Mouse (Mus musculus) kidney, postnatal 0 days (tissue): ENCODE measurements around the gene Naif1. TPM values are rescaled to one million over a fixed set of nuclear protein-coding genes. Genes with fewer than 3 reads are reported as not detected.

Experiments
- ATAC-seq: fragments of 200-750 bp; cut with Nextera tagmentation; replicated peaks from 2 replicates; pipeline ENCODE4 v1.8.0; 2017; ENCODE audit warnings: low read depth, moderate number of reproducible peaks, moderate TSS enrichment, moderate library complexity; ENCODE audit not compliant: low FRiP score
- DNase-seq: peaks from one replicate; pipeline ENCODE4 v3.0.0-alpha.2; 2016; ENCODE audit warnings: low spot score
- H3K27ac ChIP-seq: fragments of 300-500 bp; sonication (generic); 2 replicates; pipeline ENCODE4 v1.5.1; 2014; ENCODE audit warnings: mild to moderate bottlenecking
- H3K27me3 ChIP-seq: fragments of 300-500 bp; sonication (generic); 2 replicates; pipeline ENCODE4 v1.6.1; 2014; ENCODE audit warnings: low read length, mixed read lengths; ENCODE audit not compliant: insufficient read depth
- H3K36me3 ChIP-seq: fragments of 300-500 bp; sonication (generic); 2 replicates; pipeline ENCODE4 v1.6.1; 2014; ENCODE audit warnings: low read length, mixed read lengths; ENCODE audit not compliant: insufficient read depth
- H3K4me1 ChIP-seq: fragments of 300-500 bp; sonication (generic); replicated peaks from 2 replicates; pipeline ENCODE4 v1.6.1; 2014; ENCODE audit warnings: antibody characterized with exemption, low read length, mixed read lengths; ENCODE audit not compliant: insufficient read depth
- H3K4me2 ChIP-seq: fragments of 300-500 bp; sonication (generic); 2 replicates; pipeline ENCODE4 v1.6.1; 2014; ENCODE audit warnings: mild to moderate bottlenecking, low read length, moderate library complexity, mixed read lengths
- H3K4me3 ChIP-seq: fragments of 300-500 bp; sonication (generic); replicated peaks from 2 replicates; pipeline ENCODE4 v1.5.1; 2014; ENCODE audit warnings: low read depth, low read length
- H3K9ac ChIP-seq: fragments of 300-500 bp; sonication (generic); 2 replicates; pipeline ENCODE4 v1.6.1; 2014; ENCODE audit warnings: low read depth, low read length
- H3K9me3 ChIP-seq: fragments of 300-500 bp; sonication (generic); replicated peaks from 2 replicates; pipeline ENCODE4 v1.6.1; 2016; ENCODE audit warnings: low read length, inconsistent platforms, mixed read lengths
- CTCF ChIP-seq: IDR thresholded peaks from 2 replicates; pipeline ENCODE4 v1.5.1; 2016; ENCODE audit warnings: antibody characterized with exemption, low read depth, mild to moderate bottlenecking, moderate library complexity
- WGBS: fragments of 180-500 bp; shearing (Covaris S2); extraction: QIAGEN DNeasy Blood & Tissue Kit; methylation state at CpG from one replicate; pipeline ENCODE4 v1.1.7; 2014; 5-methylcytosine and 5-hydroxymethylcytosine counted together
- polyA plus RNA-seq: library from polyadenylated mRNA; unstranded; fragments of >200 nt; fragmentation: Nextera tagmentation; extraction: Ambion mirVana; gene quantifications from 2 replicates; pipeline ENCODE4 v1.2.1, GENCODE M21; 2015

Naif1 gene
- polyA plus RNA-seq, 1 experiment from 2014 or later: 4.7 TPM

DNA sequence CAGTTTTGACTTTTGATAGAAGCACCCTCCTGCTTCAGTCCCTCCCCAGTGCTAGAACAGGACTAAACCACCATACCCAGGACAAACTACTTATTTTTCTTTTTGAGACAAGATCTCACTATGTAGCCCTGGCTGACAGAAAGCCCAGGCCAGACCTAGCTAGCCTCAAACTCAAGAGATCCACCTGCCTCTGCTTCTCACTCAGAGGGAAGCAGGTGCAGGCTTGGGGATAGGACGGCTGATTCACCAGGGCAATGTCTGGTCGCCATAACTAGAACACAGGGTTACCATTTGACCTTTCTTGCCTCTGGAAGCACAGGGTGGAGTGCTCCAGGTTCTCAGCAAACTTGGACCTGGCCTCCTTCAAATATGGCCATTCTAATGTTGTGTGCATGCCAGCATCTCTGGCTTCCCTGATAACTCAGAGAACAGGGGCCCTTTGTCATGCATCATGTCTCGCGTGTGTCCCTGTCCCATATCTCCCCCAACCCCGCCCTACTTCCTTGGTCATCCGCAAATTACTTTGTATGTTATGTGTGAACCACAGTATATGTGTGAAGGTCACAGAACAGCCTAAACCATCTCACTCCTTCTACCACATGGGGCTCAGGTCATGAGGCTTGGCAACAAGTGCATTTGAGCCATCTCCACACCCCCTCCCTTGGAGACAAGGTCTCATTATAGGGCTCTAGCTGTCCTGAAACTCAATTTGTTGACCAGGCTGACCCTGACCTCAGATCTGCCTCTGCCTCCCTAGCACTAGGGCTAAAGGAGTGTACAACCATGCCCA is 37.3 kb upstream of the Naif1 start:
- Histone ChIP-seq H3K9ac (no peak overlapping the region), H3K9me3 (no peaks in the 10 kb centered on the region), H3K27ac (no peak overlapping the region), H3K27me3 (no peaks in the 10 kb centered on the region), H3K4me3 (no peak overlapping the region), H3K4me1 (0 out of 2 replicates have a peak, but pooled peaks cover 3% of the 10 kb centered on the region), H3K36me3 (peaks cover 34% of the 10 kb centered on the region), H3K4me2 (no peak overlapping the region)
- TF ChIP-seq CTCF: no peak
- no peak for ATAC-seq
- WGBS: 85% methylated on average over 6 of the region's 6 CpGs
- no peak for DNase-seq

DNA sequence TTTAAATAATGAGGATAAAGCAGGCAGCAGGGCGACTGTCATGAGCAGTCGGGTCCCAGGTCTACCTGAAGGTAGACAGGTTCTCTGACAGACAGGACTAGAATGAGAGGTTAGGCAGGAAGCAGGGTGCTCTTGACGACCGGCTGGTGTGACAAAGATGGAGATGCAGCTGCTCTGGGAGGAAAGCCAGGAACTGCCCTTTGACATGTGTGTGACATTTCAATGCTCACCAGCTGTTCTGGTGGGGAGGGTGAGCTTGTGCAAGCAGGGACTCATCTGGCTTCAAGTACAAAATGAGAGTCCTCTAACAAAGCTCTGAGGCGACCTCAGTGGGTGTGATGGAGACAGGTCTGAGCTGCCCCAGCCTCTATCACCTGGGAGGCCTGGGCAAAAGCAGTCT is 36.3 kb upstream of the Naif1 start:
- H3K27me3 ChIP-seq: no peaks in the 10 kb centered on the region
- peaks cover 4% of the 10 kb centered on the region; the same call in 1 of the 2 replicates for H3K4me1 ChIP-seq
- peak overlapping the region; percentile 13; the same call in 1 of the 2 replicates for H3K27ac ChIP-seq
- peaks cover 43% of the 10 kb centered on the region for H3K36me3 ChIP-seq
- DNase-seq (peak; percentile 42), ATAC-seq (no peak)
- H3K9me3 ChIP-seq: no peaks in the 10 kb centered on the region
- no peak overlapping the region for H3K4me2 ChIP-seq
- 33% methylated on average over 5 of the region's 5 CpGs for WGBS
- H3K9ac ChIP-seq: no peak overlapping the region
- no peak for TF ChIP-seq CTCF
- H3K4me3 ChIP-seq: no peak overlapping the region

DNA sequence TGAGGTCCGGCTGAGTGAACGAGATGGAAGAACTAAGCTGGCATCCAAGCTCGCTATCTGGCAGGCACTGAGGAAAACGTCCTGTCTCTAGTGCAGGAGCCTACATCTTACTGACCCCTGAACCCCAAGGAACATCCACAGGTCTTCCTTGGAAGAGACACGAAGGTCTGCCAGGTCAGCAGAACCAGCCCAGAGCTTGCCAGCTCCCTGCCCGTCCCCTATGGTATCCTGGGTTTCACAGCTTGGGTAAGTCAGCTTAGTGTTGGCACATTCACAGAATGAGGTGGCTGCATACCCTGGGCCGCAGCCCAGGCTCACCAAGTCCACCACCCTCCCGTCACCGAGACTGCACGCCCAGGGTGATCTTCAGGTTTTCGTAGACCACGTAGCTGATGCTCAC is 34.5 kb upstream of the Naif1 start:
- H3K9me3 ChIP-seq: no peaks in the 10 kb centered on the region
- no peak overlapping the region for H3K9ac ChIP-seq
- H3K4me1 ChIP-seq: peaks cover 14% of the 10 kb centered on the region; the same call in 1 of the 2 replicates
- H3K36me3 ChIP-seq: peaks cover 57% of the 10 kb centered on the region
- 93% methylated on average over 12 of the region's 12 CpGs for WGBS
- TF ChIP-seq CTCF: no peak
- H3K27ac ChIP-seq: no peak overlapping the region
- ATAC-seq (no peak), DNase-seq (no peak)
- no peak overlapping the region for H3K4me2 ChIP-seq
- H3K4me3 ChIP-seq: no peak overlapping the region
- no peaks in the 10 kb centered on the region for H3K27me3 ChIP-seq

DNA sequence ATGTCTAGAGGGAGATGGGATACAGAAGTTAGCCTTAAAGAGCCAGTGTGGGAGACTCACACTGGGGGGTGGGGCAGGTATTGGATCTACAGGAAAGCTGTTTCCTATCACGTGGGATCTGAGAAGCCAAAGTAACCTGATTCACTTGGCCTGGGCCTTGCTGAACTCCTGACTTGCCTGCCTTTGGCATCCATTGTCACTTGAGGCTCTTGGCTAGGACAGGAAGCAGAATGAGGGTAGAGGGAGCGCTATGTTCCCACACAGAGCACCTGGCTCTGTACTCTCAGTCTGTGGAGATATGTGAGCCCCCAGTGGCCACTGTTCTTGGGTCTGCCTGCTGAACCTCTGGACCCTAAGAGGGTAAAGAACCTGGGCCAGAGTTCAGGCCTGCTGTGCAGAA is 33.7 kb upstream of the Naif1 start:
- no peak overlapping the region for H3K27ac ChIP-seq

DNA sequence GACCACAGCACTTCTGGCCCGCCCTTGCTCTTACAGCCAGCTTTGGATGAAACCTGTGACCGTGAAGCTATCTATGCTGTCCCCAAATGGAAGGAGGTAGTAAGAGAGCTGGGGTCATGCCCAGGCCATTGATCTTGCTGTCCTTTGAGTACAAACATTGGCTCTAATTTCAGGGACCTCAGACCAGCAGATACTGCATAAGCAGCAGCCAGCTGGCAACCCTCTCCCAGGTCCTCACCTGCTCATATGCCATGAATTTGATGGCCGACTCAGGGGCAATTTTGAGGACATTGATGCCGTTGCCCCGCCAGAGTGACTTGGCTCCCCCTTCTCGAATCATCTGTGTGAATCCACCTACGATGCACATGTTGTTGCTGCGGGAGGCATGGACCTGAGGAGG is 32.8 kb upstream of the Naif1 start:
- no peak for ATAC-seq
- no peak for DNase-seq
- Histone ChIP-seq H3K9me3 (no peaks in the 10 kb centered on the region), H3K4me2 (no peak overlapping the region), H3K36me3 (peaks cover 57% of the 10 kb centered on the region), H3K27ac (no peak overlapping the region), H3K4me3 (no peak overlapping the region), H3K9ac (no peak overlapping the region), H3K27me3 (no peaks in the 10 kb centered on the region), H3K4me1 (peaks cover 14% of the 10 kb centered on the region)
- no peak for TF ChIP-seq CTCF
- WGBS: 64% methylated on average over 8 of the region's 8 CpGs

More for the DNA sequence above, 33.7 kb upstream of the Naif1 start:
- no peak overlapping the region for H3K4me3 ChIP-seq
- TF ChIP-seq CTCF: no peak
- no peaks in the 10 kb centered on the region for H3K9me3 ChIP-seq
- 73% methylated on average over 2 of the region's 2 CpGs for WGBS
- no peak overlapping the region for H3K9ac ChIP-seq
- H3K27me3 ChIP-seq: no peaks in the 10 kb centered on the region
- no peak overlapping the region for H3K4me2 ChIP-seq
- peaks cover 14% of the 10 kb centered on the region; the same call in 1 of the 2 replicates for H3K4me1 ChIP-seq
- ATAC-seq (no peak), DNase-seq (no peak)
- peaks cover 57% of the 10 kb centered on the region for H3K36me3 ChIP-seq

DNA sequence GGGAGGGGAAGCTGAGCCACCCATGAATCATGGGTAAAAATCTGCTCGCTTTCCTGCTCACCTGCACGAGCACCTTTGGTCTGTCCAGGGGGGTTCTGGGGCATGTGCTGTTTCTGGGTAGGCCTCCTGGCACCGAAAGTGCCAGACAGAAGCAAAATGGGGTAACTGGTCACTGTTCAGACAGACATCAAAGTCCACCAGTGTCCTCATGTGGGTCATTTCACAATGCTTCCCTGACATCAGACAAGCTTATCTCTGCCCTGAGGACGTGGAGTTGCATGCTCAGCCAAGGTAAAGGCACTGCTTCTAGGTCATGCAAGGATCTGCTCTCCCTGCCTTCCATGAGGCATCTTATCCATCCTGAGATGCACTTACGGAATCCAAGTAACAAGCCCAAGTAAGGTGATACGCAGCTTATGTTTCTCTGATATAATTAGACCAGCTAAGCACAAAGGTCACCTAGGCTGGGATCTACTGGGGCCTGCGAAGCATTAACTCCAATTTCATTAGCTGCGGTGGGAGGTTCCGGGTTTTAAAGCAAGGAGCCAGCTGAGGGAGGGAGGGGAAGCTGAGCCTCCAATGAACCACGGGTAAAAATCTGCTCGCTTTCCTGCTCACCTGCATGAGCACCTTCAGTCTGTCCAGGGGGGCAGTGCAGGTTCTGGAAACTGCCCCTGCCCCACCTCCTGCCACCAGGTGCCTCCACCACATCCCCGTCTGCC is 31.7 kb upstream of the Naif1 start:
- H3K4me3 ChIP-seq: no peak overlapping the region
- 48% methylated on average over 12 of the region's 12 CpGs for WGBS
- H3K9ac ChIP-seq: no peak overlapping the region
- H3K27me3 ChIP-seq: no peaks in the 10 kb centered on the region
- ATAC-seq (no peak), DNase-seq (no peak)
- H3K4me2 ChIP-seq: no peak overlapping the region
- H3K27ac ChIP-seq: peak overlapping the region; percentile 57; the same call in 1 of the 2 replicates
- TF ChIP-seq CTCF: no peak; the same call in 1 of the 2 replicates
- peaks cover 57% of the 10 kb centered on the region for H3K36me3 ChIP-seq
- peaks cover 20% of the 10 kb centered on the region for H3K4me1 ChIP-seq
- H3K9me3 ChIP-seq: no peaks in the 10 kb centered on the region
